Comparison of ENCODE assay signal across 24 mouse cellular contexts in genomic region chr4:72140706-72141105, GRCm38 (mm10).
DNase-seq lines count a peak whose midpoint lies in the region; ATAC-seq and TF ChIP-seq lines count a peak whose summit lies in the region.
"Had no signal": no experiment of that assay in that cellular context is flagged by ENCODE, and none has a peak within 500 bp of the region (broad histone marks: within the 10 kb centered on the region; RNA-seq: fewer than 3 reads in every experiment).

No protein-coding gene starts in this region.

- H3K9me3 ChIP-seq in intestine, embryonic 15.5 days: no peaks in the 10 kb centered on the region
- H3K9me3 ChIP-seq: embryonic facial prominence, embryonic 10.5 days; embryonic facial prominence, embryonic 12.5 days; forebrain, embryonic 10.5 days; forebrain, embryonic 12.5 days had no signal

- no peaks in the 10 kb centered on the region for H3K79me2 ChIP-seq in C2C12 (ENCODE audit: control insufficient read depth, insufficient read depth)

- H3K79me3 ChIP-seq in C2C12 (ENCODE audit: low read depth): no peaks in the 10 kb centered on the region

- intact Hi-C loops in gastrocnemius, adult 2 months (cut with DNase I): loop anchor here (5.0 kb wide), 1 partner anchor 173 kb away; no protein-coding TSS in a partner anchor

- no peak overlapping the region for H3K4me2 ChIP-seq in intestine, embryonic 15.5 days (replicated peaks)
- H3K4me2 ChIP-seq: embryonic facial prominence, embryonic 12.5 days; forebrain, embryonic 12.5 days had no signal

- no peaks in the 10 kb centered on the region for H3K27me3 ChIP-seq in C2C12 (ENCODE audit: control insufficient read depth, insufficient read depth, insufficient read length)
- no peaks in the 10 kb centered on the region for H3K27me3 ChIP-seq in intestine, embryonic 15.5 days (replicated peaks)
- H3K27me3 ChIP-seq: embryonic facial prominence, embryonic 12.5 days; forebrain, embryonic 12.5 days had no signal

- H3K36me3 ChIP-seq in C2C12 (ENCODE audit: control insufficient read depth, insufficient read depth): peaks cover 49% of the 10 kb centered on the region
- H3K36me3 ChIP-seq in intestine, embryonic 15.5 days: peaks cover 6% of the 10 kb centered on the region

- no peak overlapping the region for H3K9ac ChIP-seq in intestine, embryonic 15.5 days
- H3K9ac ChIP-seq: embryonic facial prominence, embryonic 12.5 days; forebrain, embryonic 12.5 days; forebrain, postnatal 0 days had no signal

- WGBS in intestine, embryonic 15.5 days: 76% methylated on average over 3 of the region's 3 CpGs

- peaks cover 9% of the 10 kb centered on the region; the same call in 1 of the 2 replicates for H3K4me1 ChIP-seq in embryonic fibroblast, embryonic 13.5 days (ENCODE audit: control insufficient read depth, insufficient read depth, low read length)
- no peaks in the 10 kb centered on the region for H3K4me1 ChIP-seq in intestine, embryonic 15.5 days (replicated peaks)
- H3K4me1 ChIP-seq: embryonic facial prominence, embryonic 12.5 days had no signal

- no peak for ATAC-seq in intestine, embryonic 15.5 days
- ATAC-seq: forebrain, embryonic 14.5 days; forebrain, postnatal 0 days had no signal

- no peak for DNase-seq in gastrocnemius, adult 2 months
- DNase-seq in gastrocnemius, adult 18-20 months (ENCODE audit: low spot score): no peak
- DNase-seq in NIH3T3 (ENCODE audit: low read depth): peak; percentile 57
- no peak for DNase-seq in lung, postnatal 14 days
- no peak for DNase-seq in layer of hippocampus, postnatal 14 days (ENCODE audit: low spot score in 2 of 2)
- DNase-seq: adrenal gland, adult 2 months; adrenal gland, postnatal 10 days; adrenal gland, postnatal 25 days; B cell, adult 2 months; cerebellum, adult 11-12 months; cerebellum, adult 2 months; cerebellum, adult 9-10 months; cerebellum, postnatal 10 days; cerebellum, postnatal 25 days; forebrain, postnatal 0 days had no signal

- H3K4me3 ChIP-seq in gastrocnemius, adult 2 months: no peak overlapping the region
- no peak overlapping the region for H3K4me3 ChIP-seq in C2C12 (ENCODE audit: insufficient read depth, poor library complexity, severe bottlenecking)
- H3K4me3 ChIP-seq in embryonic fibroblast, embryonic 13.5 days (ENCODE audit: insufficient read depth, low read length): no peak overlapping the region
- no peak overlapping the region for H3K4me3 ChIP-seq in intestine, embryonic 15.5 days (replicated peaks)
- H3K4me3 ChIP-seq: embryonic facial prominence, embryonic 10.5 days; embryonic facial prominence, embryonic 12.5 days; erythroblast, embryonic 14.5 days; forebrain, embryonic 10.5 days; forebrain, embryonic 12.5 days had no signal

- TF ChIP-seq CTCF in gastrocnemius, adult 2 months (IDR thresholded peaks at IDR 0.05): no peak
- no peak for TF ChIP-seq CTCF in C2C12 (IDR thresholded peaks at IDR 0.05; ENCODE audit: control insufficient read depth, insufficient read depth, insufficient read length)
- no peak for TF ChIP-seq CTCF in embryonic fibroblast, embryonic 13.5 days (IDR thresholded peaks at IDR 0.05; ENCODE audit: borderline replicate concordance, insufficient read depth, low read length)

- H3ac ChIP-seq in C2C12 (ENCODE audit: control insufficient read depth, insufficient read length, low read depth): no peak overlapping the region

- peak overlapping the region; percentile 74; the same call in 1 of the 2 replicates for H3K27ac ChIP-seq in gastrocnemius, adult 2 months
- peak overlapping the region; percentile 76 for H3K27ac ChIP-seq in embryonic fibroblast, embryonic 13.5 days (ENCODE audit: insufficient read depth, low read length)
- no peak overlapping the region for H3K27ac ChIP-seq in intestine, embryonic 15.5 days
- H3K27ac ChIP-seq: embryonic facial prominence, embryonic 10.5 days; embryonic facial prominence, embryonic 12.5 days; forebrain, embryonic 10.5 days; forebrain, embryonic 12.5 days had no signal

- no peak for TF ChIP-seq POLR2A in embryonic fibroblast, embryonic 13.5 days (IDR thresholded peaks at IDR 0.05; ENCODE audit: low read depth, low read length)

TF ChIP-seq in C2C12, 6 proteins besides CTCF, POLR2A, EP300 and RAD21:
- TF ChIP-seq USF1 (IDR thresholded peaks at IDR 0.05; ENCODE audit: low read depth) (no peak), MYOD1 (IDR thresholded peaks at IDR 0.05; ENCODE audit: control insufficient read depth, insufficient read length, low read depth) (peak; percentile 9), FOSL1 (IDR thresholded peaks at IDR 0.05; ENCODE audit: insufficient read depth, low read length, poor library complexity, severe bottlenecking) (peak; percentile 45)
